Mouse (Mus musculus) gastrocnemius, postnatal 25 days (tissue): ENCODE results near the gene Wscd1. TPM values are rescaled to one million over a fixed set of nuclear protein-coding genes. Genes with fewer than 3 reads are reported as not detected.
"Not testable (repeated sequence)": the region's sequence is repeated elsewhere in the genome, so short reads cannot be mapped to it uniquely, and the experiment has no call there.

ENCODE experiments used
- DNase-seq: peaks from one replicate; pipeline ENCODE4 v3.0.0; 2022
- total RNA-seq, 2 experiments: library from RNA; stranded (reverse); gene quantifications; 1 replicate in 1 of 2; 2 replicates in 1 of 2; pipeline ENCODE4 v1.2.3; 2021

Gene Wscd1
- total RNA-seq, 2 experiments from 2014 or later, result 2.6 to 3.1 TPM

DNA sequence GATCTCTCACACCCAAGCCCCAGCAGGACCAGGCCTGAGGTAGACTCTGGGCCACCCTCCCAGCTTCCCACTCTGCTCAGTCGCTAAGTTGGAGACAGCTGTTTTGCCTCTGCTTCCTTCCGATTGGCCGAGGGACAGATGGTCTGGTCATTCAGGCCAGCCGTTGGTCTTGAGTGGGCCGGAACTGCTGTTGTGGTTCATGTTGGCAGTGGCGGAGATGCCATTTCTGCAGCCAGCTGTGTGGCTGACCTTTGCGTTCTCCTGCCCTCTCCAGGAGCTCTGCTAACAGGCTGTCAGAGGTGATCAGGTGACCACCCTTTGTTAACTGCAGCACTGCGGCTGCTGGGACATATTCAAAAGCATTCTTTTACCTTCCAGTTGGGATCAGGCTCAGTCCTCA lies 20.0 kb downstream of the Wscd1 start:
- DNase-seq, result no peak

GRCm38 (mm10) chr11:71770479-71770878 lies 20.8 kb downstream of the Wscd1 start:
- DNase-seq, result no peak

- DNase-seq, result no peak
Observed at GRCm38 (mm10) chr11:71771074-71771473, 21.4 kb downstream of the Wscd1 start.

- DNase-seq, result no peak
Observed at GRCm38 (mm10) chr11:71772056-71772455, 22.3 kb downstream of the Wscd1 start.

DNA sequence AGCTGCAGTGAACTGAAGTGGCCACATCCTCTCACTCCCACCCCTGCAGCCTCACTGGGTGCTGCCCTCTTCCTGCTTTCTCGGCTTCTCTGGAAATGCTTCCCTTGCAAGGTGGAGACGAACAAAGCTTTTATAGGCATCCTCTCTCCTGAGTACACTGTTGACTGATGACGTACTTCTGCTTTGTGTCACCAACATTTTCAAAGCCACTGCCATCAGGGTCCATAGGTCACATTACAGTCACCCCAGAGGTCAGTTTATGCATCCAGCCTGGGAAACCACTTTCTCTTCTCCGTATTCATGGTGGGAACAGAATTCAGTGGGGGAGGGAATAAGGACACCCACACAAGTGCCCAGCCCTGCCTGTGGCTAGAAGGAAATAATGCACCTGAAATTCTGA lies 23.1 kb downstream of the Wscd1 start:
- no peak for DNase-seq

- DNase-seq, result no peak
Observed at GRCm38 (mm10) chr11:71773986-71774767, 24.5 kb downstream of the Wscd1 start.

- DNase-seq, result no peak
Observed at GRCm38 (mm10) chr11:71775056-71775455, 25.3 kb downstream of the Wscd1 start.

- DNase-seq, result no peak
Observed at GRCm38 (mm10) chr11:71779642-71780041, 29.9 kb downstream of the Wscd1 start.

- DNase-seq, result no peak
Observed at GRCm38 (mm10) chr11:71781737-71782354, 32.1 kb downstream of the Wscd1 start.

DNA sequence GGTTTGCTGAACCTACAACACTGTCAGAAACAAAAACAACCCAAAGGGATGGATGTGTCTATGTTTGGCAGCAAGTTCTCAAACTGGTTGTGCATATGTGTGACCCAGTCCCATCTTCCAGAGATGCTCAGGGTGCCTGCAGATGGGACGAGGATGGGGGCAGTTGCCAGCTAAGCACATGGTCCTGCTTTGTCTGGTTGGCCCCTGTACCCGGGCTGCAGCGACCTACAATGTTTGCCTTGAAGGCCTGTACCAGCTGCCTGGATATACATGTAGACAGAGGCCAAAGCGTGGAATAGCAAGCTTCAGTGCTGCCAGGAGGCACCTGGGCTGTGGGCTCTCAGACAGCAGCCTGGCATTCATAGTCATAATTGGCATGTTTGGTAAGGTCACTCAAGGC lies 35.8 kb downstream of the Wscd1 start:
- DNase-seq, result no peak

- DNase-seq, result no peak
Observed at GRCm38 (mm10) chr11:71788209-71788608, 38.5 kb downstream of the Wscd1 start.

DNA sequence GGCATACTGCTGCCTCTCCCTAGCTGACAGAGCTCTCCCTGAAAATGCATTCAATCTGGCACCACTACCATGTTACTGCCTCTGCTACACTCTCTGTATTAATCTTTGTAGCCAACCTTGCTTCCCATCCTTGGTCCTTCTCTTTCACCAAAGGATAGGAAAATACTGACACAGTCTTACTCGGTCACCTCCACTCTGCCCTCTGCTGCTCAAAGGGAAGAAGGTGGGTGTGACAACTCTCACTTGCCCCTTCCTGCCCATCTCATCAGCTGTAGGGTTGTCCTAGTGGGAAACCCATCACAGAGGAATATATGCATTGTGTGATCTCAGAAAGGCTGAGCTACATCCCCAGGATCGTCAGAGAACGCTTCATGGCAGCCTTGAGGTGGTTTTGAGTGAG lies 40.5 kb downstream of the Wscd1 start:
- DNase-seq, result no peak

GRCm38 (mm10) chr11:71799206-71799605 lies 49.5 kb downstream of the Wscd1 start:
- no peak for DNase-seq

GRCm38 (mm10) chr11:71808521-71808920 lies 58.8 kb downstream of the Wscd1 start:
- DNase-seq, result no peak

GRCm38 (mm10) chr11:71811828-71812227 lies 62.1 kb downstream of the Wscd1 start:
- no peak for DNase-seq

GRCm38 (mm10) chr11:71812921-71813320 lies 63.2 kb downstream of the Wscd1 start:
- no peak for DNase-seq

- DNase-seq, result no peak
Observed at GRCm38 (mm10) chr11:71814511-71814910, 64.8 kb downstream of the Wscd1 start.

DNA sequence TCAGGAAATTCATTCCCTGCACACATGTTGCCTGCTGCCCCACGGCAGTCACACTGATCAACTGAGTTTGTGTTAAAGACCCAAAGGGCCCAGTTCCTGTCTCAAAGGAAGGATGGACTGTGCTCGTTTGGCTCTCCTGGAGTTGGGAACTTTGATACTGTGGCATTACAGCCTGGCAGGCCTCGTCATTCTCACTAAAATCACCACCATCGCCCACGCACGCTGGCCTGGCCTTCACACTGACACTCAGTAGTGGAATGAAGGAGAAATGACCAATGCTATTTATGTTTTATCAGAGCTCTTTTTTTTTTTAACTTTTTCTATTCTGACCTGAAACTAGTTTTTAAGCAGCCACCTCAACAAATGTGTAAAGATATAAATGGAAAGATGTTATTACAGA lies 65.6 kb downstream of the Wscd1 start:
- no peak for DNase-seq

- no peak for DNase-seq
Observed at GRCm38 (mm10) chr11:71816918-71817317, 67.2 kb downstream of the Wscd1 start.

DNA sequence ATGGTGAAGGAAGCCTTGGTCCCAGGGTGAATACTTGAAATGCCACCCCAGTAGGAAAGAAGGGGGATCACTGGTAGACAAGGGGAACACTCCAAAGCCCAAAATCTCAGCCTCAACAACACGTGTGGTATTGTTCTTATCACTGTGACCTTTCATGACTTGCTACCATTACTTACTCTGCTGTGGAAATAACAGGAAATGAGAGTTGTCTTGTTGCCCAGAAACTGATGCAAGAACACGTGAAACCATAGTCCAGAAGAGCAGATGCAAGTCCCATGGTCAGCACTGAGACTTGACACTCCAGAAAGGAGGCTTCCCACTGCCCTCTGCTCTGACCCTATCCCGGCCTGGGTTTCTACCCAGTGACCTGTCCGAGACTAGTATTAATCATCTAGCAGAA lies 67.6 kb downstream of the Wscd1 start:
- DNase-seq, result no peak

- DNase-seq, result no peak
Observed at GRCm38 (mm10) chr11:71818111-71818510, 68.4 kb downstream of the Wscd1 start.

GRCm38 (mm10) chr11:71819901-71820300 lies 70.2 kb downstream of the Wscd1 start:
- DNase-seq, result no peak

DNA sequence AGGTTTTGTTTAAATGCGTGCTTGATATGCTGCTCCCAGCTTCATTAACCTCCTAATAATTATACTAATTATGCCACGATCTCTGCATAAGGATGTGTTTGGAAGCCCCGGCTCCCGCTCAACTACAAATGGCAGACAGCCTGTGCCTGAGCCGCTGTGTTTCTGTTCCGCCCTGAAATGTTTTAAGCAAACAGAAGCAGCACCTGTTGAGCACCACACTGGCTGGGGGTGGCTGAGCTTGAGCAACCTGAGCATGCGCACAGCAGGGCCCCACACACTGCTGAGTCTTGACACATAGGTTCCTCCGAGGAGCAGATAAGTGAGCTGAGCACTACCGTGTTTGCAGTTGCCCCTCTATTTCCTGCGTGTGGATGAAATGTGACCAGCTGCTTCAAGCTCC lies 71.1 kb downstream of the Wscd1 start:
- DNase-seq, result no peak

DNA sequence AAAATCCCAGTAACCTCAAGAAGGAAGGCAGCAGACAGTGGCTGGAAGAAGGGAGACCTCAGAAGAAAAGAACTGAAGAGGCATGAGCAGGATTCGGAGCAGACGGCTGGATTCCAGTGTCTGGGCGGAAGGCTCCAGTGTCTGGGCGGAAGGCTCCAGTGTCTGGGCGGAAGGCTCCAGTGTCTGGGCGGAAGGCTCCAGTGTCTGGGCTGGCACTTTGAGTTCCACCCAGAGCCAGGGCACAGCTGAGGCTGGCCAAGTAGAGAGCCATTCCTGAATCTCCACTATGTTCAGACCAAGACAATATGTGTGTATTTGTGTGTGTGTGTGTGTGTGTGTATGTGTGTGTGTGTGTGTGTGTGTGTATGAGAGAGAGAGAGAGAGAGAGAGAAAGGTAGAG lies 71.8 kb downstream of the Wscd1 start:
- DNase-seq, result not testable (repeated sequence)
